ENCODE assay signal across 27 mouse cellular contexts in the genomic region with DNA sequence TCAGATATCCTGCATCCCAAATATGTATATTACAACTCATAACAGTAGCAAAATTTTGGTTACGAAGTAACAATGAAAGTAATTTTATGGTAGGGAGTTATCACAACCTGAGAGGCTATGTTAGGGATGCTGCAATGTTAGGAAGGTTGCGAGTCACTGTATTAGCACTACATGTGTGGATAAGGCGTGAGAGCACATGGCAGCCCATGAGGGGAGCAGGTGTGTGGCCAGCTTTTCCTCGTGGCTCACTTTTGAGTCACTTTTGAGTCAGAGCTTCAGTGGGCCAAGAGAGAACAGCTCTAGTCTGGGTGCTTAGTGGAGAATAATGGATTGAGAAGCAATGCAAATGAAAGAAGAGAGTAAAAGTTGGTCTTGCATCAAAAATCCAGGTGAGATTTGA. TPM values are rescaled to one million over a fixed set of nuclear protein-coding genes. Genes with fewer than 3 reads are reported as not detected.
DNase-seq lines count a peak whose midpoint lies in the region; ATAC-seq and TF ChIP-seq lines count a peak whose summit lies in the region.
"Had no signal": no experiment of that assay in that cellular context is flagged by ENCODE, and none has a peak within 500 bp of the region (broad histone marks: within the 10 kb centered on the region; RNA-seq: fewer than 3 reads in every experiment).

No protein-coding gene starts in this region.

- H3K9me3 ChIP-seq in neural tube, embryonic 15.5 days (replicated peaks) = no peaks in the 10 kb centered on the region
- no peaks in the 10 kb centered on the region for H3K9me3 ChIP-seq in CH12.LX (replicated peaks; ENCODE audit: low read length)
- H3K9me3 ChIP-seq: embryonic facial prominence, embryonic 15.5 days; limb, embryonic 13.5 days; megakaryocyte, embryonic 14.5 days; midbrain, embryonic 13.5 days had no signal

- H3K36me3 ChIP-seq in neural tube, embryonic 15.5 days = no peaks in the 10 kb centered on the region
- H3K36me3 ChIP-seq in CH12.LX (replicated peaks in 1 of 2; ENCODE audit: control insufficient read depth in 1 of 2, insufficient read depth in 1 of 2, low read length in 1 of 2) = no peaks in the 10 kb centered on the region
- H3K36me3 ChIP-seq: embryonic facial prominence, embryonic 15.5 days; limb, embryonic 13.5 days; midbrain, embryonic 13.5 days had no signal

- peak; percentile 3 for DNase-seq in kidney, postnatal 10 days
- no peak for DNase-seq in kidney, postnatal 25 days
- peak; percentile 4 for DNase-seq in neural tube, embryonic 10.5 days (ENCODE audit: extremely low spot score, low spot score)
- no peak for DNase-seq in CH12.LX (ENCODE audit: extremely low read depth)
- DNase-seq in fibroblast of lung, adult 2 months (ENCODE audit: low read depth) = peak; percentile 21
- DNase-seq in left cerebral cortex, postnatal 4 days = no peak
- DNase-seq in gastrocnemius, postnatal 4 days (ENCODE audit: low spot score in 2 of 2) = no peak
- DNase-seq: adrenal gland, postnatal 25 days; cerebellum, adult 18-20 months; cerebellum, postnatal 14 days; heart, postnatal 14 days; kidney, adult 9 months; kidney, postnatal 14 days; lung, adult 18-20 months; lung, postnatal 4 days; right cerebral cortex, postnatal 4 days; thymus, postnatal 4 days had no signal

- no peak overlapping the region for H3K4me3 ChIP-seq in neural tube, embryonic 15.5 days (replicated peaks)
- H3K4me3 ChIP-seq in CH12.LX (replicated peaks in 1 of 3; ENCODE audit: low read depth in 2 of 3, low read length in 2 of 3, poor library complexity in 1 of 3) = no peak overlapping the region
- H3K4me3 ChIP-seq: embryonic facial prominence, embryonic 15.5 days; limb, embryonic 13.5 days; megakaryocyte, embryonic 14.5 days; midbrain, embryonic 13.5 days had no signal

- TF ChIP-seq EP300 in CH12.LX (IDR thresholded peaks at IDR 0.05; ENCODE audit: low read length) = no peak

- no peaks in the 10 kb centered on the region for H3K79me2 ChIP-seq in CH12.LX (replicated peaks; ENCODE audit: control insufficient read depth, extremely low read depth, insufficient read depth, poor library complexity, severe bottlenecking)

- TF ChIP-seq POLR2A in CH12.LX (IDR thresholded peaks at IDR 0.05; ENCODE audit: low read depth, low read length) = no peak

- no peak overlapping the region for H3K4me2 ChIP-seq in neural tube, embryonic 15.5 days
- H3K4me2 ChIP-seq in CH12.LX (ENCODE audit: insufficient read depth, low read depth, poor library complexity, severe bottlenecking) = no peak overlapping the region
- H3K4me2 ChIP-seq: embryonic facial prominence, embryonic 15.5 days; limb, embryonic 13.5 days; liver, embryonic 11.5 days; midbrain, embryonic 13.5 days had no signal

- dilution Hi-C loops in CH12.LX (cut with MboI; ENCODE audit: extremely low pct_ligation_motif_present, extremely low pct_unique_long_range_greater_than_20kb, low sequenced_read_pairs) = no loop called here

- intact Hi-C loops in left cerebral cortex, postnatal 4 days (cut with DNase I) = no loop called here

- no peaks in the 10 kb centered on the region for H3K27me3 ChIP-seq in neural tube, embryonic 15.5 days (replicated peaks)
- H3K27me3 ChIP-seq in CH12.LX (replicated peaks) = no peaks in the 10 kb centered on the region
- H3K27me3 ChIP-seq: embryonic facial prominence, embryonic 15.5 days; limb, embryonic 13.5 days; midbrain, embryonic 13.5 days had no signal

- no peak for TF ChIP-seq CTCF in CH12.LX (conservative IDR thresholded peaks at IDR 0.05 in 1 of 2, IDR thresholded peaks at IDR 0.05 in 1 of 2; ENCODE audit: low read depth in 2 of 2, low read length in 2 of 2)

- H3K27ac ChIP-seq in neural tube, embryonic 15.5 days (replicated peaks) = no peak overlapping the region
- no peak overlapping the region for H3K27ac ChIP-seq in CH12.LX (ENCODE audit: insufficient read depth, low read depth)
- H3K27ac ChIP-seq: embryonic facial prominence, embryonic 15.5 days; hindbrain, postnatal 0 days; limb, embryonic 13.5 days; midbrain, embryonic 13.5 days had no signal

- WGBS in neural tube, embryonic 15.5 days = 86% methylated on average over 4 of the region's 4 CpGs

- no peak for ATAC-seq in neural tube, embryonic 15.5 days (ENCODE audit: low FRiP score)
- ATAC-seq: forebrain, embryonic 16.5 days; hindbrain, postnatal 0 days; intestine, embryonic 16.5 days; lung, postnatal 0 days; midbrain, embryonic 13.5 days had no signal

- H3K4me1 ChIP-seq in neural tube, embryonic 15.5 days = peaks cover 4% of the 10 kb centered on the region; the same call in 1 of the 2 replicates
- peaks cover 0 to 3% of the 10 kb centered on the region in 2 experiments; a peak in 2 of 4 replicates for H3K4me1 ChIP-seq in CH12.LX (ENCODE audit: control insufficient read depth in 1 of 2, insufficient read depth in 2 of 2)
- H3K4me1 ChIP-seq: embryonic facial prominence, embryonic 15.5 days; limb, embryonic 13.5 days; midbrain, embryonic 13.5 days had no signal

- in situ Hi-C loops in CH12.LX (cut with MboI; ENCODE audit: low pct_ligation_motif_present, low pct_unique_long_range_greater_than_20kb, low sequenced_read_pairs) = no loop called here

- TF ChIP-seq RAD21 in CH12.LX (IDR thresholded peaks at IDR 0.05; ENCODE audit: low read depth, low read length) = no peak

- no peak overlapping the region for H3K9ac ChIP-seq in neural tube, embryonic 15.5 days (replicated peaks)
- H3K9ac ChIP-seq in CH12.LX (ENCODE audit: insufficient read depth, low read depth) = no peak overlapping the region
- H3K9ac ChIP-seq: embryonic facial prominence, embryonic 15.5 days; limb, embryonic 13.5 days; midbrain, embryonic 13.5 days had no signal

TF ChIP-seq in CH12.LX, 34 proteins besides CTCF, POLR2A, EP300 and RAD21:
- TF ChIP-seq JUN (IDR thresholded peaks at IDR 0.05; ENCODE audit: insufficient read depth, low read depth, low read length) = no peak
- TF ChIP-seq ZMIZ1 (IDR thresholded peaks at IDR 0.05; ENCODE audit: low read depth, low read length) = no peak
- no peak for TF ChIP-seq USF1 (IDR thresholded peaks at IDR 0.05; ENCODE audit: low read depth, low read length)
- no peak for TF ChIP-seq MXI1 (IDR thresholded peaks at IDR 0.05; ENCODE audit: low read depth, low read length)
- TF ChIP-seq USF2 (conservative IDR thresholded peaks at IDR 0.05; ENCODE audit: low read depth, low read length) = no peak
- no peak for TF ChIP-seq RCOR1 (conservative IDR thresholded peaks at IDR 0.05; ENCODE audit: low read depth, low read length)
- TF ChIP-seq PAX5 (IDR thresholded peaks at IDR 0.05; ENCODE audit: low read length) = no peak
- peak; percentile 32; the same call in 1 of the 2 replicates for TF ChIP-seq MYC (IDR thresholded peaks at IDR 0.05; ENCODE audit: low read depth, low read length)

RNA-seq across cellular contexts. Expression of a gene that starts 40.3 kb away (rescaled TPM):
- 42.3 and 42.6 TPM in 2 replicates for polyA plus RNA-seq in neural tube, embryonic 15.5 days (2015; fragmentation: Nextera tagmentation; extraction: Ambion mirVana)
- total RNA-seq in CH12.LX (2012; rRNA removed) (25.1 and 28.1 TPM in 2 replicates), CH12.LX (2014; rRNA removed) (25.4 TPM in 2 replicates)
- polyA plus RNA-seq in CH12.LX (2012; ENCODE audit: insufficient read length, low read depth) = 30.4 and 31.4 TPM in 2 replicates
- 10 to 100 TPM; 68.6 to 71.5 TPM for total RNA-seq in left cerebral cortex, postnatal 4 days (2021)
- total RNA-seq in gastrocnemius, postnatal 4 days (2021) = 10 to 100 TPM; 20.9 to 21.9 TPM

Comparison
In these comparisons a context has a peak if more than half of its experiments do, and no peak if none do; other contexts are left out.
1. DNase-seq: peak in kidney, postnatal 10 days (single experiment), neural tube, embryonic 10.5 days (single experiment) and fibroblast of lung, adult 2 months (single experiment); none in kidney, postnatal 25 days (0 of 2), CH12.LX (single experiment), left cerebral cortex, postnatal 4 days (single experiment) and gastrocnemius, postnatal 4 days (0 of 2).